Mouse (Mus musculus): Measurements from ENCODE around the gene Ddn. TPM values are rescaled to one million over a fixed set of nuclear protein-coding genes. Genes with fewer than 3 reads are reported as not detected.

The Ddn gene
- total RNA-seq, 2 experiments from 2014 or later = 0.15 TPM; not detected in 1

- ATAC-seq (ENCODE audit: poor library complexity, severe bottlenecking) = no peak
Observed at GRCm38 (mm10) chr15:98777005-98777616, 32.2 kb downstream of the Ddn start.

DNA sequence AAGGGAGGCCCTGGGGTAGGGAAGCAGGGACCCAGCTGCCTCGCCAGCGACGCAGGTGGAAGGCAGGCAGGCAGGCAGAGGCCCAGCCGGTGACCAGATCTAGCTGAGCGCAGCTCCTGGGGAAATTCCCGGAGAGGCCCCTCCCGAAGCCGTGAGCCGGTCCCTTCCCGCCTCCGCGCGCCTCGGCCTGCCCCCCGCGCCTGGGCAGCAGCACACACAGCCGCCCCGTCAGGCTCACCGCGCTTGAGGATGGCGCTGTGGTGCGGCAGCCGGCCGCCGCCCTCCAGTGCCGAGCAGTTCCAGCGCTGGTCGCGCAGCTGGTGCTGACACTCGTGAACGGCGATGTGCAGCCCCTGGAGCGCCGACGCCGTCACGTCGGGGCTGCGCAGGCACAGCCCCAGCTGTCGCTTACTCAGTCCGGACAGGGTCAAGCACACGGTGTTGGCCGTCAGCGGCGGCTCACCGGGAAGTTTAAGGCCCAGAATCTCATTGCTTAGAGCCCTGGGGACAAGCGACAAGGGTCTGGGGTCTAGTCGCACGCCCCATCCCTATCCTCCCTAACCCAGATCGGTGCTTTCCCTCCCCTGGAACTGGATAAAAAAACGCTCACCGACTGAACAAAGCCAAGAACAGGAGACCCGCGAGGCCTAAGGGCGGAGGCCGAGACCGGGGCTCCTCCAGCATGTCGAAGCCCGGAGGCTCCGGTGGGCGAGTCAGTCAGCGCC lies 32.8 kb downstream of the Ddn start:
- no peak for ATAC-seq (ENCODE audit: poor library complexity, severe bottlenecking)

DNA sequence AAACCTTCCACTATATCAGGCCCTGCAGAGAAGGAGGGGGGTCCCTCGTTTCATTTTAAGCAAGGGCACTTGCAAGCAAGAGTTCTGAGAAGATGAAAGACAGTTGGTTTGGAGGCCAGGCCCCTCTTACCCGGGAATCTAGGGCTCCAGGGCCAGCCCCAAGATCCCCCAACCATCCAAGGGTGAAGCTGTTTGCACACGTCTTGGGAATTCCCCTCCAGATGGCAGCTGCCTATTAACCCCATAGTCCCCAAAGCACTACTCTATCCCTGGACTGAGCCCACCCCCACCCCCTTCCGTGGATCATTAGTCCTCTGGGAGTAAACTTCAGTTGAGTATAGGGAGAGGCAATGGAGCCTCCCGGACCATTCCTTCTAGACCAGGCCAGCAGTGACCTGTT lies 33.8 kb downstream of the Ddn start:
- no peak for ATAC-seq (ENCODE audit: poor library complexity, severe bottlenecking)

- no peak for ATAC-seq (ENCODE audit: poor library complexity, severe bottlenecking)
Observed at GRCm38 (mm10) chr15:98774096-98774495, 35.2 kb downstream of the Ddn start.

DNA sequence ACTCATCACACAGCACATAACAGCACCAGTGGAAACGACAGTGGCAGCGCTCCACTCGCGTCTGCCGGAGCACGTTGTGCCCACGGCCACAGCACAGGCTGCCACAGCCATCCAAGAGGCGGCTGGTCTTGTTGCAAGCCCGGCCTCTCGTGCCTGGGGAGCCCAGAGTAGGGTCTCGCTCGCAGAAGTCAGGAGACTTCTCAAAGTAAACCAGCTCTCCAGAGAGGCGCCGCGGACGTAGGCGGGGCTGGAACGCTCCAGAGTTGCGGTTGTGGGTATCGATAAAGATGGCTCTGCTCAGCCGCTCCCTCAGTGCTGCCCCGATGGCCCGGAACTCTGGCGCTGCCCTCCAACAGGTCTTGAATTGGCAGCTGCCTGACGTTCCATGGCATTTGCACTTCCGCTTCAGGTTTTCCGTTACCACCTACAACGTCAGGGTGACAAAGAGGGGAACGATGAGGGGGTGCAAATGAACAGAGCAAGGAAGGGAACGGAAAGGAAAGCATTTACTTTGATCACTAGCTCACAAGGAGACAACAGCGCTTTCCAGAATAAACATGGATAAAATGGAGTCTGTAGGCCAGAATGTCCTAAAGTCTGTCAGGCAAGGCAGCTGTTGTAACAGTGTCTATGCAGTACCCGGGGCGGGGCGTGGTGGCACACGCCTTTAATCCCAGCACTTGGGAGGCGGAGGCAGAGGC lies 36.6 kb downstream of the Ddn start:
- ATAC-seq (ENCODE audit: poor library complexity, severe bottlenecking) = peak; percentile 87

DNA sequence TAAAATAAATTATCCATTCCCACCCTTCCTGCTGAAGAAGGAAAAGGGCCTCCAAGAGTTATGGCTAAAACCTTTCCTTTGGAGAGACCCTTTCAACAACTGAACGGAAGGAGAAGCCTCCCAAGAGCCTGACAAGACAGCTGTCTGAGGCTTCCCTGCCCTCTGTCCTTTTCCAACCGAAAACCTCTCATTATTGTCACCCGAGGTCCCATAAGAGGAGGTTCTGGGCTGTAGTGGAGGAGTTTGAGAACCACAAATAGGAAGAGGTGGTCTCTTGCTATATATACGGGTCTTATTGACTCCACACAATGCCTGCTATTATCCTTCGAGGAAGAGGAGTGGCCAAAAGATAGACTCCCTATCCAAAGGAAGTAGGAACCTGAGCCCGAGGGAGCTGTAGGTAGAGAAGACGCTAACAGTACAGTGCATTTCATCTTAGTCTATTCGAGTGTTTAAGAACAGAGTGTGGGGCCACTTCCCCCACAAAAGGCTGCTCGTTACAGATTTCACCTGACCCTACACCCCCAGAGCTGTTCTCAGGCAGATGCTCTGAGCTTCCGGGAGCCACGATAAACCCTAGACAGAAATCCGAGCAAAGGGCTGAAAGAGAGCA lies 37.4 kb downstream of the Ddn start:
- peak; percentile 19 for ATAC-seq (ENCODE audit: poor library complexity, severe bottlenecking)

- ATAC-seq (ENCODE audit: poor library complexity, severe bottlenecking) = no peak
Observed at GRCm38 (mm10) chr15:98768259-98768658, 41.0 kb downstream of the Ddn start.

DNA sequence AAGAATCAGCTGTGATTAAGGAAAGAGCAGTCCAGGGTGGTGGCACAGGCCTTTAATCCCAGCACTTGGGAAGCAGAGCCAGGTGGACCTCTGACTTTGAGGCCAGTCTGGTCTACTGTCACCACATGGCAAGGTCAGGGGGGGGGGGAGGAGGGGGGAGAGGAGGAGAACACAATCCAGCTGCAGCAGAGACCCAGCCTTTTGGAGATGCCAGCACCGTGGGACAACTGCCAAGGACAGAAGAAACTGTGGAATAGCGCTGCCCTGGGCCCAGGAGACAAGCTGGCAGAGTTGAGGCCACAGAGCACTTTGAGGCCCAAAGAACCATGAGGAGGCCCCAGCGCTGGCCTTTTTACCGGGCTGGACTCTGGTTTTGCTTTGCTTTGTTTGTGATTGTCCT lies 43.4 kb downstream of the Ddn start:
- ATAC-seq (ENCODE audit: poor library complexity, severe bottlenecking) = no peak

GRCm38 (mm10) chr15:98762670-98763529 lies 46.4 kb downstream of the Ddn start, which contains the start of gene Arf3:
Gene Arf3 (minus strand): TSS chr15:98763214.
- ATAC-seq (ENCODE audit: poor library complexity, severe bottlenecking) = peak; percentile 95

DNA sequence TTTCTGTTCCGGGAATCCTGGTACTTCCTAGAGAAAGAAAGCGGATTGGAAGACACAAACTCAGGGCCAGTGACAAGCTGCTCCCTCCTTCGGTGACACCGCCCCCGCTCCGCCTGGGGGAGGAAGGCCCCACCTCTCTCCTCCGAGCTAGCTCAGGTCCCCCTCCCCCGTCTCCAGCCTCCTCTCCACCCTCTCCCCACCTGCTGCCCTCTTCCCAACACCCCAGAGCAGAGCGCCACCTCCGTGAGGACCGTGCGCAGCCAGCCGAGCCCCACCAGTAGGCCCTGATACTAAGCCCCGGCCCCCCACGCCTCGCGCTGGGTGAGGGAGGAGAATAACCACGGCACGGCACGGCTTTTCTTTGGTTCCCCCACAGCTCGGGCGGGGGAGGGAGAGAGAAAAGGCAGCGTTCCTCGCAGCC lies 47.1 kb downstream of the Ddn start:
- peak; percentile 50 for ATAC-seq (ENCODE audit: poor library complexity, severe bottlenecking)

DNA sequence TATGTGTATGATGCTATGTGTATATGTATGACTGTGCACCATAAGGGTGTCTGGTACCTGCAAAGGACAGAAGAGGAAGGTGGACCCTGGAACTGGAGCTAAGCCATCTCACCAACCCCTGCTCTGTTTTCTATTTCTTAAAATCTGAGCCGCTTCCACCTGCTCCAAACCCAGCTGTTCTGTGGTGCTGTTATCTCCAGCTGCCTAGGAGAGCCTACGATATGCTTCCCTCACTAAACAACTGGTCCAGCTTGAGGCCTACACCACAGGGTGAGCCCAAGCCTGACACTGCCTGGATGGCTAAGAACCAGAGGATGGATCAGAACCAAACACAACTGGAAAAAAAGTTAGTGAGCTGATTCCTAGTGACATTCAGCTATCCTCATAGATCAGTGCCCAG lies 55.2 kb downstream of the Ddn start:
- ATAC-seq (ENCODE audit: poor library complexity, severe bottlenecking) = no peak

Other genes with a start within 250 kb of the Ddn start
- gene Ccnt1, start 238.6 kb downstream of the Ddn start, total RNA-seq (2015) = 33.0 and 38.7 TPM in 2 replicates
- 41.3 and 43.5 TPM in 2 replicates for gene Ccnt1, start 238.6 kb downstream of the Ddn start, total RNA-seq (2017)
- 0.46 TPM in 1 of 2 replicates, not detected in the other for gene 4930415O20Rik, start 238.5 kb downstream of the Ddn start, total RNA-seq (2015)
- gene 4930415O20Rik, start 238.5 kb downstream of the Ddn start, total RNA-seq (2017) = not detected in 2 replicates
- 0.31 and 0.71 TPM in 2 replicates for gene Adcy6, start 199.4 kb downstream of the Ddn start, total RNA-seq (2015)
- gene Adcy6, start 199.4 kb downstream of the Ddn start, total RNA-seq (2017) = 0.99 and 1.1 TPM in 2 replicates
- gene Cacnb3, start 178.7 kb downstream of the Ddn start, total RNA-seq (2015) = 0.04 TPM in 1 of 2 replicates, not detected in the other
- 0.11 TPM in 1 of 2 replicates, not detected in the other for gene Cacnb3, start 178.7 kb downstream of the Ddn start, total RNA-seq (2017)
- gene Ddx23, start 146.6 kb downstream of the Ddn start, total RNA-seq (2015) = 20.2 and 23.4 TPM in 2 replicates
- 84.3 and 106 TPM in 2 replicates for gene Ddx23, start 146.6 kb downstream of the Ddn start, total RNA-seq (2017)
- 0.73 and 1.6 TPM in 2 replicates for gene Rnd1, start 132.0 kb downstream of the Ddn start, total RNA-seq (2015)
- gene Rnd1, start 132.0 kb downstream of the Ddn start, total RNA-seq (2017) = 2.9 and 4.3 TPM in 2 replicates
- gene Ccdc65, start 101.3 kb downstream of the Ddn start, total RNA-seq (2015) = not detected in 2 replicates
- gene Ccdc65, start 101.3 kb downstream of the Ddn start, total RNA-seq (2017) = not detected in 2 replicates
- gene Fkbp11, start 81.3 kb downstream of the Ddn start, total RNA-seq (2015) = 0.40 TPM in 1 of 2 replicates, not detected in the other
- 0.33 and 1.4 TPM in 2 replicates for gene Fkbp11, start 81.3 kb downstream of the Ddn start, total RNA-seq (2017)
- gene Arf3, start 46.3 kb downstream of the Ddn start, total RNA-seq (2015) = 28.3 and 35.9 TPM in 2 replicates
- gene Arf3, start 46.3 kb downstream of the Ddn start, total RNA-seq (2017) = 33.8 and 37.8 TPM in 2 replicates
- gene Wnt10b, start 31.3 kb downstream of the Ddn start, total RNA-seq (2015) = 0.04 and 0.34 TPM in 2 replicates
- not detected in 2 replicates for gene Wnt10b, start 31.3 kb downstream of the Ddn start, total RNA-seq (2017)
- gene Wnt1, start 19.6 kb downstream of the Ddn start, total RNA-seq (2015) = not detected in 2 replicates
- not detected in 2 replicates for gene Wnt1, start 19.6 kb downstream of the Ddn start, total RNA-seq (2017)
- 60.5 TPM in 2 replicates for gene Prkag1, start 22.0 kb upstream of the Ddn start, total RNA-seq (2015)
- 99.7 and 126 TPM in 2 replicates for gene Prkag1, start 22.0 kb upstream of the Ddn start, total RNA-seq (2017)
- 33.7 and 37.1 TPM in 2 replicates for gene Kmt2d, start 61.7 kb upstream of the Ddn start, total RNA-seq (2015)
- gene Kmt2d, start 61.7 kb upstream of the Ddn start, total RNA-seq (2017) = 16.7 and 52.1 TPM in 2 replicates
- gene Rhebl1, start 85.0 kb upstream of the Ddn start, total RNA-seq (2015) = 4.8 and 9.6 TPM in 2 replicates
- gene Rhebl1, start 85.0 kb upstream of the Ddn start, total RNA-seq (2017) = 3.4 and 10.2 TPM in 2 replicates
- gene Dhh, start 89.0 kb upstream of the Ddn start, total RNA-seq (2015) = not detected in 2 replicates
- gene Dhh, start 89.0 kb upstream of the Ddn start, total RNA-seq (2017) = not detected in 2 replicates
- gene Lmbr1l, start 108.7 kb upstream of the Ddn start, total RNA-seq (2015) = 10.7 and 11.1 TPM in 2 replicates
- gene Lmbr1l, start 108.7 kb upstream of the Ddn start, total RNA-seq (2017) = 11.1 and 28.8 TPM in 2 replicates
- gene Tuba1b, start 125.1 kb upstream of the Ddn start, total RNA-seq (2015) = 2,048 and 2,084 TPM in 2 replicates
- gene Tuba1b, start 125.1 kb upstream of the Ddn start, total RNA-seq (2017) = 628 and 646 TPM in 2 replicates
- 0.25 and 0.64 TPM in 2 replicates for gene Gm49450, start 144.1 kb upstream of the Ddn start, total RNA-seq (2015)
- not detected in 2 replicates for gene Gm49450, start 144.1 kb upstream of the Ddn start, total RNA-seq (2017)
- 118 and 120 TPM in 2 replicates for gene Tuba1a, start 144.2 kb upstream of the Ddn start, total RNA-seq (2015)
- 64.2 and 66.5 TPM in 2 replicates for gene Tuba1a, start 144.2 kb upstream of the Ddn start, total RNA-seq (2017)
- 232 and 270 TPM in 2 replicates for gene Tuba1c, start 220.4 kb upstream of the Ddn start, total RNA-seq (2015)
- gene Tuba1c, start 220.4 kb upstream of the Ddn start, total RNA-seq (2017) = 124 and 128 TPM in 2 replicates
- not detected in 2 replicates for gene Prph, start 245.7 kb upstream of the Ddn start, total RNA-seq (2015)
- not detected in 2 replicates for gene Prph, start 245.7 kb upstream of the Ddn start, total RNA-seq (2017)